In genomic region chr7:128583213-128583948, GRCm38 (mm10) we compare ENCODE assay signal across 8 mouse cellular contexts. TPM values are rescaled to one million over a fixed set of nuclear protein-coding genes. Genes with fewer than 3 reads are reported as not detected.
DNase-seq lines count a peak whose midpoint lies in the region; ATAC-seq and TF ChIP-seq lines count a peak whose summit lies in the region.
"Had no signal": no experiment of that assay in that cellular context is flagged by ENCODE, and none has a peak within 500 bp of the region (broad histone marks: within the 10 kb centered on the region; RNA-seq: fewer than 3 reads in every experiment).

No protein-coding gene starts in this region.

- H3K4me3 ChIP-seq in neural tube, embryonic 15.5 days (replicated peaks) = no peak overlapping the region
- H3K4me3 ChIP-seq: liver, embryonic 13.5 days had no signal

- H3K9me3 ChIP-seq in neural tube, embryonic 15.5 days (replicated peaks) = no peaks in the 10 kb centered on the region
- H3K9me3 ChIP-seq: liver, embryonic 13.5 days had no signal

- H3K36me3 ChIP-seq in neural tube, embryonic 15.5 days = no peaks in the 10 kb centered on the region
- H3K36me3 ChIP-seq: liver, embryonic 13.5 days had no signal

- no peak overlapping the region for H3K4me2 ChIP-seq in neural tube, embryonic 15.5 days
- H3K4me2 ChIP-seq: liver, embryonic 13.5 days had no signal

- whole genome bisulfite sequencing in neural tube, embryonic 15.5 days = 71% methylated on average over 6 of the region's 6 CpGs

- H3K27me3 ChIP-seq in neural tube, embryonic 15.5 days (replicated peaks) = no peaks in the 10 kb centered on the region
- H3K27me3 ChIP-seq: liver, embryonic 13.5 days had no signal

- H3K27ac ChIP-seq in neural tube, embryonic 15.5 days (replicated peaks) = 0 out of 2 replicates have a peak overlapping the region, but pooled peaks have one; percentile 23
- H3K27ac ChIP-seq: liver, embryonic 13.5 days had no signal

- no peak for TF ChIP-seq CTCF in brain, embryonic 14.5 days (IDR thresholded peaks at IDR 0.05; ENCODE audit: borderline replicate concordance, extremely low read depth, insufficient read depth, insufficient read length)

- no peak for ATAC-seq in neural tube, embryonic 15.5 days (ENCODE audit: low FRiP score)
- ATAC-seq in monocyte, adult 5-6 weeks (replicated peaks; ENCODE audit: insufficient number of reproducible peaks, low FRiP score, low TSS enrichment, poor library complexity, severe bottlenecking) = peak; percentile 55
- ATAC-seq in CD4-positive, CD25-positive, alpha-beta regulatory T cell, adult 4 months = no peak

- no peak for TF ChIP-seq POLR2A in brain, embryonic 14.5 days (IDR thresholded peaks at IDR 0.05; ENCODE audit: borderline replicate concordance, extremely low read depth, insufficient read depth, insufficient read length, poor library complexity, severe bottlenecking)

- H3K9ac ChIP-seq in neural tube, embryonic 15.5 days (replicated peaks) = no peak overlapping the region
- H3K9ac ChIP-seq: liver, embryonic 13.5 days had no signal

- peaks cover 9% of the 10 kb centered on the region; the same call in 1 of the 2 replicates for H3K4me1 ChIP-seq in neural tube, embryonic 15.5 days

- no peak for DNase-seq in neural tube, embryonic 10.5 days (ENCODE audit: extremely low spot score, low spot score)
- peak; percentile 55 for DNase-seq in brain, embryonic 14.5 days (ENCODE audit: low read depth)
- DNase-seq in kidney, adult 9 months = peak; percentile 77
- no peak for DNase-seq in spleen, postnatal 36 days (ENCODE audit: low spot score in 2 of 2)
- DNase-seq: liver, embryonic 13.5 days had no signal

RNA-seq across cellular contexts. Expression of gene Inpp5f, which starts 27.7 kb away (rescaled TPM):
- 398 and 441 TPM in 2 replicates for polyA plus RNA-seq in neural tube, embryonic 15.5 days (2015; fragmentation: Nextera tagmentation; extraction: Ambion mirVana)
- polyA plus RNA-seq in brain, embryonic 14.5 days (2012; rRNA removed) = 124 and 191 TPM in 2 replicates
- total RNA-seq in monocyte, adult 5-6 weeks (2017) = 69.6 to 105 TPM (median 77.1 TPM) in 3 replicates
- polyA plus RNA-seq in CD4-positive, CD25-positive, alpha-beta regulatory T cell, adult 4 months (2017; shearing (Covaris generic)) = 10 to 100 TPM; 77.6 to 98.5 TPM

RNA-seq across cellular contexts. Expression of gene Bag3, which starts 60.0 kb away (rescaled TPM):
- 2.6 and 4.5 TPM in 2 replicates for polyA plus RNA-seq in neural tube, embryonic 15.5 days (2015; fragmentation: Nextera tagmentation; extraction: Ambion mirVana)
- 2.2 and 4.2 TPM in 2 replicates for polyA plus RNA-seq in brain, embryonic 14.5 days (2012; rRNA removed)
- 17.2 to 24.9 TPM (median 19.5 TPM) in 3 replicates for total RNA-seq in monocyte, adult 5-6 weeks (2017)
- polyA plus RNA-seq in CD4-positive, CD25-positive, alpha-beta regulatory T cell, adult 4 months (2017; shearing (Covaris generic)) = 10 to 100 TPM in 1 of 2 experiments, 1 to 10 TPM in 1; 9.6 to 11.5 TPM

Comparison
In these comparisons a context has a peak if more than half of its experiments do, and no peak if none do; other contexts are left out.
1. DNase-seq: peak in brain, embryonic 14.5 days (single experiment) and kidney, adult 9 months (single experiment); none in neural tube, embryonic 10.5 days (single experiment) and spleen, postnatal 36 days (0 of 2).